Mouse (Mus musculus): Measurements from ENCODE around the gene Kif16b. TPM values are rescaled to one million over a fixed set of nuclear protein-coding genes. Genes with fewer than 3 reads are reported as not detected.

Gene Kif16b
- total RNA-seq, 2 experiments from 2014 or later, result 28.7 to 29.8 TPM

GRCm38 (mm10) chr2:142758091-142758765, 143.1 kb downstream of the Kif16b start:
- no peak for DNase-seq (ENCODE audit: low spot score)
- intact Hi-C loops (cut with DNase I), result no loop called here

GRCm38 (mm10) chr2:142739338-142739737, 162.0 kb downstream of the Kif16b start:
- no peak for DNase-seq (ENCODE audit: low spot score)
- intact Hi-C loops (cut with DNase I), result no loop called here

- no peak for DNase-seq (ENCODE audit: low spot score)
- intact Hi-C loops (cut with DNase I), result no loop called here
These were observed 162.8 kb downstream of the Kif16b start for GRCm38 (mm10) chr2:142738488-142738887.

GRCm38 (mm10) chr2:142735691-142736090, 165.6 kb downstream of the Kif16b start:
- intact Hi-C loops (cut with DNase I), result no loop called here
- no peak for DNase-seq (ENCODE audit: low spot score)

- intact Hi-C loops (cut with DNase I), result no loop called here
- no peak for DNase-seq (ENCODE audit: low spot score)
These were observed 167.3 kb downstream of the Kif16b start for GRCm38 (mm10) chr2:142734046-142734445.

- intact Hi-C loops (cut with DNase I), result no loop called here
- no peak for DNase-seq (ENCODE audit: low spot score)
These were observed 169.0 kb downstream of the Kif16b start for GRCm38 (mm10) chr2:142732370-142732769.

- intact Hi-C loops (cut with DNase I), result no loop called here
- DNase-seq (ENCODE audit: low spot score), result peak; percentile 21
These were observed 169.6 kb downstream of the Kif16b start for GRCm38 (mm10) chr2:142731778-142732092.

GRCm38 (mm10) chr2:142731016-142731777, 170.1 kb downstream of the Kif16b start:
- intact Hi-C loops (cut with DNase I), result no loop called here
- DNase-seq (ENCODE audit: low spot score), result no peak

- intact Hi-C loops (cut with DNase I), result no loop called here
- no peak for DNase-seq (ENCODE audit: low spot score)
These were observed 176.9 kb downstream of the Kif16b start for GRCm38 (mm10) chr2:142724215-142725001.

- DNase-seq (ENCODE audit: low spot score), result no peak
- intact Hi-C loops (cut with DNase I), result no loop called here
These were observed 181.2 kb downstream of the Kif16b start for GRCm38 (mm10) chr2:142720174-142720573.

GRCm38 (mm10) chr2:142718998-142719397, 182.3 kb downstream of the Kif16b start:
- intact Hi-C loops (cut with DNase I), result no loop called here

GRCm38 (mm10) chr2:142717591-142717990, 183.7 kb downstream of the Kif16b start:
- intact Hi-C loops (cut with DNase I), result no loop called here
- no peak for DNase-seq (ENCODE audit: low spot score)

More at GRCm38 (mm10) chr2:142718998-142719397, 182.3 kb downstream of the Kif16b start:
- no peak for DNase-seq (ENCODE audit: low spot score)

GRCm38 (mm10) chr2:142715912-142716260, 185.4 kb downstream of the Kif16b start:
- intact Hi-C loops (cut with DNase I), result no loop called here

GRCm38 (mm10) chr2:142715186-142715911, 186.0 kb downstream of the Kif16b start:
- intact Hi-C loops (cut with DNase I), result no loop called here
- DNase-seq (ENCODE audit: low spot score), result no peak

More at GRCm38 (mm10) chr2:142715912-142716260, 185.4 kb downstream of the Kif16b start:
- DNase-seq (ENCODE audit: low spot score), result no peak

- intact Hi-C loops (cut with DNase I), result no loop called here
- DNase-seq (ENCODE audit: low spot score), result no peak
These were observed 188.6 kb downstream of the Kif16b start for GRCm38 (mm10) chr2:142712727-142713126.

GRCm38 (mm10) chr2:142709326-142709725, 192.0 kb downstream of the Kif16b start:
- intact Hi-C loops (cut with DNase I), result no loop called here
- no peak for DNase-seq (ENCODE audit: low spot score)

GRCm38 (mm10) chr2:142700689-142701088, 200.6 kb downstream of the Kif16b start:
- peak; percentile 8 for DNase-seq (ENCODE audit: low spot score)
- intact Hi-C loops (cut with DNase I), result no loop called here

- intact Hi-C loops (cut with DNase I), result no loop called here
- DNase-seq (ENCODE audit: low spot score), result peak; percentile 35
These were observed 202.7 kb downstream of the Kif16b start for GRCm38 (mm10) chr2:142698650-142699049.

- DNase-seq (ENCODE audit: low spot score), result no peak
- intact Hi-C loops (cut with DNase I), result no loop called here
These were observed 206.4 kb downstream of the Kif16b start for GRCm38 (mm10) chr2:142694936-142695331.
